Mouse (Mus musculus) stomach, postnatal 0 days (tissue): ENCODE data around the gene Ngly1.

Source experiments
- CTCF ChIP-seq: IDR thresholded peaks from 2 replicates; pipeline ENCODE4 v1.5.1; 2016; ENCODE audit warnings: antibody characterized with exemption, low read depth, mild to moderate bottlenecking, moderate library complexity
- EP300 ChIP-seq: optimal IDR thresholded peaks from 2 replicates; pipeline ENCODE3; 2016; ENCODE audit warnings: antibody characterized with exemption

DNA sequence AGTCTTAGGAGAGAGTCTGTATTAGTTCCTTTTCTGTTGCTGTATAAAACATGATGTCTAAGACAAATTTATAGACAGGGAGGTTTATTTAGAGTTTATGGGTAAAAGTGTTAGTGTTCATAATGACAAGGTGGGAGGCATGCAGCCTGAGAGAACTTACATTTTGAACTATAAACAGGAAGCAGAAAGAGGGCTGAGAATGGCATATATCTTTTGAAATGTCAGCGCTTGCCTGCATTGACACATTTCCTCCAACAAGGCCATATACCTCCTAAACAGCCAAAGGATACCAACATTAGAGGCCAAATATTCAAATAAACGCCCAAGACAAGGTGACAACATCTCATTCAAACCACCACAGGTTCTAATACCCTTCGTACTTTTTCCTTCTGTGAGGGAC, 12.8 kb downstream of the Ngly1 start:
- TF ChIP-seq CTCF, result no peak
- no peak for TF ChIP-seq EP300
